Mouse (Mus musculus): ENCODE data around the gene Cradd. TPM values are rescaled to one million over a fixed set of nuclear protein-coding genes. Genes with fewer than 3 reads are reported as not detected.

Gene Cradd
- polyA plus RNA-seq, 1 experiment from 2014 or later = 15.6 TPM

GRCm38 (mm10) chr10:95256095-95256494 lies 67.8 kb downstream of the Cradd start:
- Histone ChIP-seq H3K36me3 (ENCODE audit: insufficient read depth) (no peaks in the 10 kb centered on the region), H3K4me2 (no peak overlapping the region), H3K9me3 (ENCODE audit: low read depth, low read length) (no peaks in the 10 kb centered on the region), H3K27ac (ENCODE audit: low read depth) (no peak overlapping the region), H3K4me1 (ENCODE audit: insufficient read depth) (peaks cover 17% of the 10 kb centered on the region), H3K9ac (no peak overlapping the region), H3K27me3 (ENCODE audit: insufficient read depth, low read length) (no peaks in the 10 kb centered on the region), H3K4me3 (ENCODE audit: low read depth, low read length) (no peak overlapping the region)
- WGBS = 59% methylated on average over 7 of the region's 7 CpGs
- ATAC-seq (ENCODE audit: insufficient read depth) (no peak), DNase-seq (no peak)
- TF ChIP-seq CTCF (IDR thresholded peaks at IDR 0.05; ENCODE audit: low read depth) = no peak

- Histone ChIP-seq H3K4me2 (no peak overlapping the region), H3K9ac (no peak overlapping the region), H3K27me3 (ENCODE audit: insufficient read depth, low read length) (no peaks in the 10 kb centered on the region), H3K27ac (ENCODE audit: low read depth) (no peak overlapping the region), H3K4me1 (ENCODE audit: insufficient read depth) (peaks cover 17% of the 10 kb centered on the region), H3K36me3 (ENCODE audit: insufficient read depth) (no peaks in the 10 kb centered on the region), H3K4me3 (ENCODE audit: low read depth, low read length) (no peak overlapping the region), H3K9me3 (ENCODE audit: low read depth, low read length) (no peaks in the 10 kb centered on the region)
- no peak for DNase-seq
- ATAC-seq (ENCODE audit: insufficient read depth) = no peak
- WGBS = 58% methylated on average over 8 of the region's 8 CpGs
- no peak for TF ChIP-seq CTCF (IDR thresholded peaks at IDR 0.05; ENCODE audit: low read depth)
Measured at GRCm38 (mm10) chr10:95255018-95255680, 68.8 kb downstream of the Cradd start.

GRCm38 (mm10) chr10:95254453-95255001 lies 69.4 kb downstream of the Cradd start:
- TF ChIP-seq CTCF (IDR thresholded peaks at IDR 0.05; ENCODE audit: low read depth) = no peak
- Histone ChIP-seq H3K9me3 (ENCODE audit: low read depth, low read length) (no peaks in the 10 kb centered on the region), H3K27me3 (ENCODE audit: insufficient read depth, low read length) (no peaks in the 10 kb centered on the region), H3K36me3 (ENCODE audit: insufficient read depth) (no peaks in the 10 kb centered on the region), H3K4me2 (peak overlapping the region; percentile 21; the same call in 1 of the 2 replicates), H3K4me1 (ENCODE audit: insufficient read depth) (peaks cover 17% of the 10 kb centered on the region), H3K9ac (no peak overlapping the region), H3K27ac (ENCODE audit: low read depth) (no peak overlapping the region), H3K4me3 (ENCODE audit: low read depth, low read length) (no peak overlapping the region)
- DNase-seq (peak; percentile 41), ATAC-seq (ENCODE audit: insufficient read depth) (no peak)
- 21% methylated on average over 13 of the region's 13 CpGs for WGBS

GRCm38 (mm10) chr10:95254046-95254445 lies 69.9 kb downstream of the Cradd start:
- Histone ChIP-seq H3K4me2 (no peak overlapping the region; the same call in 1 of the 2 replicates), H3K36me3 (ENCODE audit: insufficient read depth) (no peaks in the 10 kb centered on the region), H3K9ac (no peak overlapping the region), H3K27ac (ENCODE audit: low read depth) (no peak overlapping the region), H3K4me1 (ENCODE audit: insufficient read depth) (peaks cover 17% of the 10 kb centered on the region), H3K4me3 (ENCODE audit: low read depth, low read length) (no peak overlapping the region), H3K27me3 (ENCODE audit: insufficient read depth, low read length) (no peaks in the 10 kb centered on the region), H3K9me3 (ENCODE audit: low read depth, low read length) (no peaks in the 10 kb centered on the region)
- DNase-seq = no peak
- ATAC-seq (ENCODE audit: insufficient read depth) = no peak
- no peak for TF ChIP-seq CTCF (IDR thresholded peaks at IDR 0.05; ENCODE audit: low read depth)
- 68% methylated on average over 3 of the region's 3 CpGs for WGBS

- Histone ChIP-seq H3K4me1 (ENCODE audit: insufficient read depth) (peaks cover 17% of the 10 kb centered on the region), H3K9ac (no peak overlapping the region), H3K36me3 (ENCODE audit: insufficient read depth) (no peaks in the 10 kb centered on the region), H3K9me3 (ENCODE audit: low read depth, low read length) (no peaks in the 10 kb centered on the region), H3K27ac (ENCODE audit: low read depth) (no peak overlapping the region), H3K4me2 (no peak overlapping the region), H3K4me3 (ENCODE audit: low read depth, low read length) (no peak overlapping the region), H3K27me3 (ENCODE audit: insufficient read depth, low read length) (no peaks in the 10 kb centered on the region)
- ATAC-seq (ENCODE audit: insufficient read depth) = no peak
- WGBS = 70% methylated on average over 16 of the region's 16 CpGs
- no peak for DNase-seq
- TF ChIP-seq CTCF (IDR thresholded peaks at IDR 0.05; ENCODE audit: low read depth) = no peak
Measured at GRCm38 (mm10) chr10:95251674-95252073, 72.3 kb downstream of the Cradd start.

GRCm38 (mm10) chr10:95248362-95248761 lies 75.6 kb downstream of the Cradd start:
- Histone ChIP-seq H3K4me2 (no peak overlapping the region), H3K9me3 (ENCODE audit: low read depth, low read length) (no peaks in the 10 kb centered on the region), H3K27ac (ENCODE audit: low read depth) (no peak overlapping the region), H3K36me3 (ENCODE audit: insufficient read depth) (no peaks in the 10 kb centered on the region), H3K27me3 (ENCODE audit: insufficient read depth, low read length) (no peaks in the 10 kb centered on the region), H3K4me3 (ENCODE audit: low read depth, low read length) (no peak overlapping the region), H3K4me1 (ENCODE audit: insufficient read depth) (peaks cover 6% of the 10 kb centered on the region; the same call in 1 of the 2 replicates), H3K9ac (no peak overlapping the region)
- TF ChIP-seq CTCF (IDR thresholded peaks at IDR 0.05; ENCODE audit: low read depth) = no peak
- no peak; the same call in 1 of the 2 replicates for ATAC-seq (ENCODE audit: insufficient read depth)
- peak; percentile 53 for DNase-seq
- WGBS = 31% methylated on average over 6 of the region's 6 CpGs

GRCm38 (mm10) chr10:95246696-95247095 lies 77.2 kb downstream of the Cradd start:
- no peak for ATAC-seq (ENCODE audit: insufficient read depth)
- H3K36me3 ChIP-seq (ENCODE audit: insufficient read depth) = no peaks in the 10 kb centered on the region
- peak; percentile 75 for DNase-seq
- H3K9me3 ChIP-seq (ENCODE audit: low read depth, low read length) = no peaks in the 10 kb centered on the region
- H3K9ac ChIP-seq = no peak overlapping the region
- TF ChIP-seq CTCF (IDR thresholded peaks at IDR 0.05; ENCODE audit: low read depth) = no peak
- 31% methylated on average over 2 of the region's 2 CpGs for WGBS
- H3K27me3 ChIP-seq (ENCODE audit: insufficient read depth, low read length) = no peaks in the 10 kb centered on the region
- H3K4me2 ChIP-seq = no peak overlapping the region
- H3K27ac ChIP-seq (ENCODE audit: low read depth) = no peak overlapping the region
- peaks cover 6% of the 10 kb centered on the region; the same call in 1 of the 2 replicates for H3K4me1 ChIP-seq (ENCODE audit: insufficient read depth)
- H3K4me3 ChIP-seq (ENCODE audit: low read depth, low read length) = no peak overlapping the region

All from lung, embryonic 14.5 days (tissue).